Comparison of ENCODE assay signal across 8 mouse cellular contexts in the genomic region with DNA sequence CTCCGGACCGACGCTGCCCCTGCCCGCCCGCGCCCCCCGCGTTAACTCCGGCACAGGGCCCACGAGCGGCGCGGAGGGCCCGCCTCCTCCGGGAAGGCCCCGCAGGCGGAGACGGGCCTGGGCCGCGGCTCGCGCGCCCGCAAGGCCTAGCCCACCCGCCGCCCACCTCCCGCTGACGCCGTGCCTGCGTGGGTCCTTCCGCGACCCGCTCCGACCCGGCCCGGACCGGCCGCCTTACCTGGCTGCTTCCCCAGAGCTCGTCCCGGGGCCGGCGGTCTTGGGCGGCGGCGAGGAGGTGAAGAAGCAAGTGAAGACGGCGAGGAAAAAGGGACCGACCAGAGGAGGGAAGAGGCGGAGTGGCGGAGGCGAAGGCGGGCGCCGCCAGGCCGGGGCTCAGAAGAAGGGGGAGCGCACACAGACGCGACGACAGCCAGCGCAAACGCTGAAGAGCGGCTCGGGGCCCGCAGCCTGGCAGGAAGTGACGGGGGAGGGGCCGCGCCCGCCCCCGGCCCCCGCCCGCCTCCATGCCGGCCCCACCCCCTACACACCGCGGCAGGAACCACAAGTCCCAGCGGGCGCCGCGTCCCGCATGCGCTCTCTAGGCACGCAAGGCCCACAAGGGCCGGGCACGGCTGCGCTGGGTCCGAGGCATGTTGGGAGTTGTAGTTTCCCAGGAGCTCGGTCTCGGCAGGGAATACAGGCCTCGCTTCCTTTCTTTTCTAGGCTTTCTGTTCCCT. TPM values are rescaled to one million over a fixed set of nuclear protein-coding genes. Genes with fewer than 3 reads are reported as not detected.
DNase-seq lines count a peak whose midpoint lies in the region; ATAC-seq and TF ChIP-seq lines count a peak whose summit lies in the region.

A gene (minus strand): TSS at position 504 of the 737 bp plus-strand sequence.

- peak within 1 kb of the TSS; percentile 96 for H3K27ac ChIP-seq in cortical plate, adult 2 months (ENCODE audit: insufficient read depth, low read length)

- DNase-seq in gastrocnemius, adult 8-10 months (ENCODE audit: low spot score in 2 of 2): peak; percentile 90 to 96
- DNase-seq in hindlimb bud, embryonic 11.5 days (ENCODE audit: extremely low spot score, low read depth, low spot score): peak; percentile 90
- peak; percentile 81 to 96 for DNase-seq in left cerebral cortex, adult 8-10 months (ENCODE audit: low spot score in 2 of 2)
- peak; percentile 98 for DNase-seq in right cerebral cortex, postnatal 10 days (ENCODE audit: low spot score in 2 of 2)
- DNase-seq in urinary bladder, postnatal 25 days (ENCODE audit: low spot score): peak; percentile 86

- no peak for TF ChIP-seq CTCF in cortical plate, adult 2 months (IDR thresholded peaks at IDR 0.05; ENCODE audit: extremely low read depth, insufficient read depth, low read length)

- H3K4me1 ChIP-seq in cortical plate, adult 2 months (ENCODE audit: control insufficient read depth, insufficient read depth, low read length): peaks cover 3% of the 10 kb centered on the region; the same call in 1 of the 2 replicates
- H3K4me1 ChIP-seq in megakaryocyte, embryonic 14.5 days: peaks cover 57% of the 10 kb centered on the region

- ATAC-seq in activated CD4-positive, CD25-positive, alpha-beta regulatory T cell, adult 4 months: peak; percentile 87

- peaks cover under 1% of the 10 kb centered on the region for H3K27me3 ChIP-seq in megakaryocyte, embryonic 14.5 days (replicated peaks)

- peak within 1 kb of the TSS; percentile 88 for H3K4me3 ChIP-seq in cortical plate, adult 2 months (ENCODE audit: insufficient read depth, low read length)
- peak within 1 kb of the TSS; percentile 97 for H3K4me3 ChIP-seq in megakaryocyte, embryonic 14.5 days (replicated peaks)

- peak; percentile 83 for TF ChIP-seq POLR2A in cortical plate, adult 2 months (IDR thresholded peaks at IDR 0.05; ENCODE audit: extremely low read depth, insufficient read depth, low read length)

- H3K36me3 ChIP-seq in megakaryocyte, embryonic 14.5 days (replicated peaks; ENCODE audit: low read length): no peaks in the 10 kb centered on the region

- H3K9me3 ChIP-seq in megakaryocyte, embryonic 14.5 days: no peaks in the 10 kb centered on the region

RNA-seq across cellular contexts. Expression of the gene that starts here (rescaled TPM):
- polyA plus RNA-seq in activated CD4-positive, CD25-positive, alpha-beta regulatory T cell, adult 4 months (2017; shearing (Covaris generic)): 10 to 100 TPM; 36.2 to 42.2 TPM
- polyA plus RNA-seq in cortical plate, adult 2 months (2012; rRNA removed): 52.1 and 54.4 TPM in 2 replicates
- 10 to 100 TPM; 33.3 to 37.3 (median 35.2) TPM for total RNA-seq in gastrocnemius, adult 8-10 months (2022)
- total RNA-seq in left cerebral cortex, adult 8-10 months (2022): 10 to 100 TPM; 62.6 to 66.0 (median 63.3) TPM
- polyA plus RNA-seq in megakaryocyte, embryonic 14.5 days (2012; ENCODE audit: insufficient read depth, low replicate concordance): 10.0 and 13.2 TPM in 2 replicates

Comparison
In these comparisons a context has a peak if more than half of its experiments do, and no peak if none do; other contexts are left out.
1. Peak in every context shown above with its lines: DNase-seq, ATAC-seq, H3K4me3 ChIP-seq and H3K27ac ChIP-seq.